16 mouse cellular contexts compared by ENCODE assay signal in genomic region chr5:122938676-122939075, GRCm38 (mm10). TPM values are rescaled to one million over a fixed set of nuclear protein-coding genes. Genes with fewer than 3 reads are reported as not detected.
DNase-seq lines count a peak whose midpoint lies in the region; ATAC-seq and TF ChIP-seq lines count a peak whose summit lies in the region.
"Had no signal": no experiment of that assay in that cellular context is flagged by ENCODE, and none has a peak within 500 bp of the region (broad histone marks: within the 10 kb centered on the region; RNA-seq: fewer than 3 reads in every experiment).

No protein-coding gene starts in this region.

- peak overlapping the region; percentile 92 for H3K27ac ChIP-seq in heart, embryonic 16.5 days (ENCODE audit: low read length)
- H3K27ac ChIP-seq: forebrain, embryonic 12.5 days; hindbrain, embryonic 14.5 days had no signal

- H3K27me3 ChIP-seq in heart, embryonic 16.5 days (ENCODE audit: control insufficient read depth, insufficient read depth, low read length), result no peaks in the 10 kb centered on the region
- H3K27me3 ChIP-seq: forebrain, embryonic 12.5 days had no signal

- no peaks in the 10 kb centered on the region for H3K9me3 ChIP-seq in heart, embryonic 16.5 days (replicated peaks; ENCODE audit: control insufficient read depth, low read length)
- H3K9me3 ChIP-seq: forebrain, embryonic 12.5 days; midbrain, embryonic 10.5 days had no signal

- no peak overlapping the region for H3K4me3 ChIP-seq in heart, embryonic 16.5 days (ENCODE audit: low read length)
- no peak overlapping the region for H3K4me3 ChIP-seq in lung, adult 2 months (replicated peaks; ENCODE audit: extremely low read depth, low read depth, low read length)
- H3K4me3 ChIP-seq: forebrain, embryonic 12.5 days; midbrain, embryonic 10.5 days had no signal

- DNase-seq in adrenal gland, postnatal 14 days, result peak; percentile 43
- no peak for DNase-seq in adrenal gland, adult 8-10 months
- no peak for DNase-seq in heart, postnatal 36 days
- peak; percentile 29 for DNase-seq in lung, postnatal 36 days
- no peak for DNase-seq in lung, adult 2 months
- peak; percentile 56 for DNase-seq in kidney, postnatal 10 days
- no peak for DNase-seq in layer of hippocampus, postnatal 36 days
- DNase-seq: gastrocnemius, postnatal 14 days; retina, postnatal 1 day; spleen, adult 18-20 months; thymus, adult 18-20 months had no signal

- H3K4me1 ChIP-seq in heart, embryonic 16.5 days (ENCODE audit: control insufficient read depth, insufficient read depth, low read length), result peaks cover 21% of the 10 kb centered on the region
- no peaks in the 10 kb centered on the region; the same call in 1 of the 2 replicates for H3K4me1 ChIP-seq in lung, adult 2 months (ENCODE audit: control insufficient read depth, insufficient read depth, low read length)
- H3K4me1 ChIP-seq: forebrain, embryonic 12.5 days had no signal

- no peak for TF ChIP-seq POLR2A in lung, adult 2 months (IDR thresholded peaks at IDR 0.05; ENCODE audit: borderline replicate concordance, extremely low read depth, low read depth, low read length)

- no peak for ATAC-seq in heart, embryonic 16.5 days (replicated peaks; ENCODE audit: extremely low read depth, insufficient read depth, low FRiP score)

- H3K4me2 ChIP-seq in heart, embryonic 16.5 days (ENCODE audit: low read depth, low read length), result no peak overlapping the region
- H3K4me2 ChIP-seq: forebrain, embryonic 12.5 days; hindbrain, embryonic 14.5 days; lung, embryonic 14.5 days had no signal

- intact Hi-C loops in heart, postnatal 36 days (cut with DNase I), result no loop called here

- 81% methylated on average over 3 of the region's 3 CpGs for WGBS in heart, embryonic 16.5 days
- 75% methylated on average over 3 of the region's 3 CpGs for WGBS in lung, adult 2 months

- TF ChIP-seq CTCF in lung, adult 2 months (IDR thresholded peaks at IDR 0.05; ENCODE audit: insufficient read depth, low read length), result no peak

- 0 out of 2 replicates have a peak, but pooled peaks cover 9% of the 10 kb centered on the region for H3K36me3 ChIP-seq in heart, embryonic 16.5 days (ENCODE audit: control insufficient read depth, insufficient read depth)

- H3K9ac ChIP-seq in heart, embryonic 16.5 days (ENCODE audit: low read length), result 0 out of 2 replicates have a peak overlapping the region, but pooled peaks have one; percentile 33
- H3K9ac ChIP-seq: forebrain, embryonic 12.5 days; hindbrain, embryonic 14.5 days; lung, embryonic 14.5 days had no signal

RNA-seq across cellular contexts. Expression of gene Kdm2b, which starts 50.9 kb away (rescaled TPM):
- 20.5 and 24.7 TPM in 2 replicates for total RNA-seq in adrenal gland, postnatal 14 days (2021)
- 10 to 100 TPM; 16.9 to 20.0 (median 18.5) TPM for total RNA-seq in adrenal gland, adult 8-10 months (2022)
- 26.8 and 27.3 TPM in 2 replicates for polyA plus RNA-seq in heart, embryonic 16.5 days (2015; fragmentation: Nextera tagmentation; extraction: Ambion mirVana)
- 10 to 100 TPM; 16.6 to 19.0 TPM for total RNA-seq in heart, postnatal 36 days (2021)
- polyA plus RNA-seq in lung, adult 2 months (2012; rRNA removed), result 16.6 and 20.1 TPM in 2 replicates
- 10 to 100 TPM; 35.3 to 43.9 TPM for total RNA-seq in layer of hippocampus, postnatal 36 days (2021)

Comparison
In these comparisons a context has a peak if more than half of its experiments do, and no peak if none do; other contexts are left out.
1. DNase-seq: peak in adrenal gland, postnatal 14 days (single experiment), lung, postnatal 36 days (single experiment) and kidney, postnatal 10 days (single experiment); none in adrenal gland, adult 8-10 months (single experiment), heart, postnatal 36 days (0 of 2), lung, adult 2 months (single experiment) and layer of hippocampus, postnatal 36 days (0 of 2).